ENCODE assay signal across 14 mouse cellular contexts in the genomic region with DNA sequence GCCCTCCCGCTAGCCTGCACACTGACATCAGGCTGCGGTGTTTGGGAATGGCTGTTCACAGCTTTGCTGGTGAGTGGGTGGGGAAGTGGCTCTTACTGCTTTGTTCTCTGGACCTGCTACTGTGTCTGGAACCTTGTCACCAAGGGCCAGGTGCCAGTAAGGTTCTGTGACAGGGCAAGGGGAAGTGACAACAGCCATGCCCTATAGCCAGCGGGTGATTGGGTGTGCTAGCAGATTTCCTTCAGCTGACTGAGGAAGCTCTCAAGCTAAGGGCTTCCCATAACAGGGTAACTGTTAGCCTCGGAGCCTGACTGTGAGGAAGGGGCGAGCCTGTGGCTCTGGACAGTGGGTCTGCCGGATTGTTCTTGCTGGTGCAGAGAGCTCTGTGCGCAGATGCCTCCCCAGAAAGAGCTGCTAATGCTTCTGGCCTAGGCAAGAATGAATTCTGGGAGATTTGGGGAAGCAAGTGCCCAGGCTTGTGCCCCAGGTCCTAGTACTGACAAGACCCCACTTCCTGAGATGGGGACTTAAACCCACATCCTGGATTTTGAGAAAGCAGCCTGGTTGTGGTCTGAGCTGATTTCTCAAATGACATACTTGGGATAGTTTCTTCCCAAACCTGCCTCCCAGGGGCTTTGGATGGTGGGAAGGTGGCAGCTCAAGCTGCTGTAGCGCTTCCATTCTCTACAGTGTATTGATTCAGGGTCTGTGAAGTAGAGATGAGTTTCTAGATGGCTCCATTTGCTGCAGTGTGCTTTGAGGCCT. TPM values are rescaled to one million over a fixed set of nuclear protein-coding genes. Genes with fewer than 3 reads are reported as not detected.
DNase-seq lines count a peak whose midpoint lies in the region; ATAC-seq and TF ChIP-seq lines count a peak whose summit lies in the region.
"Had no signal": no experiment of that assay in that cellular context is flagged by ENCODE, and none has a peak within 500 bp of the region (broad histone marks: within the 10 kb centered on the region; RNA-seq: fewer than 3 reads in every experiment).

No protein-coding gene starts in this region.

- ATAC-seq in inflammation-experienced regulatory T-cells, adult 6 months = peak; percentile 57

- H3K4me3 ChIP-seq in layer of hippocampus, adult 2 months = no peak overlapping the region
- H3K4me3 ChIP-seq: erythroblast, embryonic 14.5 days; neural tube, embryonic 13.5 days had no signal

- TF ChIP-seq CTCF in layer of hippocampus, adult 2 months (conservative IDR thresholded peaks at IDR 0.05) = no peak

- H3K27ac ChIP-seq in layer of hippocampus, adult 2 months = peak overlapping the region; percentile 41; the same call in 1 of the 2 replicates
- H3K27ac ChIP-seq: neural tube, embryonic 13.5 days had no signal

- DNase-seq in layer of hippocampus, adult 2 months (ENCODE audit: low spot score in 2 of 2) = no peak
- DNase-seq in layer of hippocampus, postnatal 36 days = no peak
- peak; percentile 60 for DNase-seq in CD4-positive, CD25-positive, alpha-beta regulatory T cell, adult 2 months (ENCODE audit: low read depth, low spot score)
- DNase-seq in thymus, postnatal 10 days (ENCODE audit: low spot score in 2 of 2) = peak; percentile 27 to 38
- no peak for DNase-seq in ovary, postnatal 10 days (ENCODE audit: low spot score)
- DNase-seq in testis, postnatal 14 days (ENCODE audit: low spot score) = no peak
- no peak for DNase-seq in adrenal gland, adult 2 months
- DNase-seq: adrenal gland, postnatal 14 days; cerebellum, adult 9-11 months; gastrocnemius, postnatal 14 days; kidney, postnatal 25 days had no signal

RNA-seq across cellular contexts. Expression of a gene that starts 29.5 kb away (rescaled TPM):
- total RNA-seq in layer of hippocampus, adult 2 months (2021) = 10 to 100 TPM; 76.2 to 81.3 TPM
- total RNA-seq in layer of hippocampus, postnatal 36 days (2021) = 10 to 100 TPM; 75.1 to 79.4 TPM
- 10 to 100 TPM; 26.4 to 38.4 (median 36.7) TPM for polyA plus RNA-seq in inflammation-experienced regulatory T-cells, adult 6 months (2017; shearing (Covaris generic))
- 10 to 100 TPM; 53.9 to 54.5 TPM for total RNA-seq in adrenal gland, adult 2 months (2021)
- 99.4 and 165 TPM in 2 replicates for polyA plus RNA-seq in adrenal gland, adult 2 months (2012; rRNA removed)

RNA-seq across cellular contexts. Expression of a gene that starts 45.7 kb away (rescaled TPM):
- 1 to 10 TPM in 1 of 2 experiments, under 1 TPM in 1; 0.92 to 1.3 TPM for total RNA-seq in layer of hippocampus, adult 2 months (2021)
- 1 to 10 TPM; 1.3 to 1.4 TPM for total RNA-seq in layer of hippocampus, postnatal 36 days (2021)
- polyA plus RNA-seq in inflammation-experienced regulatory T-cells, adult 6 months (2017; shearing (Covaris generic)) = 10 to 100 TPM; 21.7 to 47.4 (median 28.6) TPM
- 1 to 10 TPM; 3.2 to 6.9 TPM for total RNA-seq in adrenal gland, adult 2 months (2021)
- 14.1 and 14.8 TPM in 2 replicates for polyA plus RNA-seq in adrenal gland, adult 2 months (2012; rRNA removed)

Comparison
In these comparisons a context has a peak if more than half of its experiments do, and no peak if none do; other contexts are left out.
1. DNase-seq: peak in CD4-positive, CD25-positive, alpha-beta regulatory T cell, adult 2 months (single experiment) and thymus, postnatal 10 days (2 of 2); none in layer of hippocampus, adult 2 months (0 of 2), layer of hippocampus, postnatal 36 days (0 of 2), ovary, postnatal 10 days (single experiment), testis, postnatal 14 days (single experiment) and adrenal gland, adult 2 months (single experiment).